Mouse (Mus musculus) urinary bladder, adult 2 months (tissue): Measurements from ENCODE around the gene Phlda3. TPM values are rescaled to one million over a fixed set of nuclear protein-coding genes. Genes with fewer than 3 reads are reported as not detected.

Experiments used
- DNase-seq: peaks from one replicate; pipeline ENCODE4 v3.0.0; 2022; ENCODE audit warnings: low spot score
- polyA plus RNA-seq: library from polyadenylated mRNA; depleted of rRNA; stranded (reverse); fragments of >200 nt; gene quantifications from 2 replicates; pipeline ENCODE4 v1.2.3, GENCODE M21; 2012; rRNA removed

The Phlda3 gene
- 124 and 138 TPM in 2 replicates for polyA plus RNA-seq

DNA sequence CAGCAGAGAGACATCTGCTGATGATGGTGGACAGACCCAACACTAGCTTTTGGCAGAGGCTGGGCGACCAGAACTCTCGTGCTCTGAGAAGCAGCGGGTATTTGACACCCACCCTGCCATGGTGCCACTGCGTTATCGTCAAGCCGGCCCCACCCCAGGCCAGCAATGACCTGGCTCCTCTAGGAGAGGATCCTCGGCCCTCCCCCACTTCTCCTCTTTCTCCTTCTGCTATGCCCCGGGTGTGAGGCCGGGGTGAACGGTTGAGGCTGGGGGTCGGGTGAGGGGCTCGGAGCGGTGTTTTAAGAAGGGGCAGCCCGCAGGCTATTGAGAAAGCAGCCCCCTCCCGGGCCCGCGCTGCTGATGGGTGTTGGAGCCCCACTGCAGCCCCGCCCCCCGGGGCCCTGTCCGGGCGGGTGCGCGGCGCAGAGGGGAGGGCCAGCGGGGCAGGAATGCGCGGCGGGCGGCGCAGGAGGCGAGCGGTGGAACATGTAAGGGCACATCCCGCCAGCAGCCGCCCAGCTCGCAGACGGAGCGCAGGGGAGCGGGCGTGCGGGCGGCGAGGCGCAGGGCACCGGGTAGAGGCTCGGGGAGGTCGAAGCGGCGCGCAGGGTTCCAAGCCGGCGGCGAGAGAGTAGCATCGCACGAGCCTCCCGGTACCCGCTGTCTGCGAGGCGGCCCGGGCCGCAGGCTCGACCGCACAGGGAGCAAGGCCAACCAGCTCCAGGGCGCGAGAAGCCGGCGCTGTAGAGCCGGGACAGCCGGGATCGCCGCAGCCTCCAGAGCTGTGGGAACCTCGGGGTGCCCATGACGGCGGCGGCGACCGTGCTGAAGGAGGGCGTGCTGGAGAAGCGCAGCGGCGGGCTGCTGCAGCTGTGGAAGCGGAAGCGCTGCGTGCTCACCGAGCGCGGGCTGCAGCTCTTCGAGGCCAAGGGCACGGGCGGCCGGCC lies at the start of gene Phlda3:
Gene Phlda3 (plus strand): TSS at position 475 of the 947 bp plus-strand sequence.
- peak; percentile 90 for DNase-seq

DNA sequence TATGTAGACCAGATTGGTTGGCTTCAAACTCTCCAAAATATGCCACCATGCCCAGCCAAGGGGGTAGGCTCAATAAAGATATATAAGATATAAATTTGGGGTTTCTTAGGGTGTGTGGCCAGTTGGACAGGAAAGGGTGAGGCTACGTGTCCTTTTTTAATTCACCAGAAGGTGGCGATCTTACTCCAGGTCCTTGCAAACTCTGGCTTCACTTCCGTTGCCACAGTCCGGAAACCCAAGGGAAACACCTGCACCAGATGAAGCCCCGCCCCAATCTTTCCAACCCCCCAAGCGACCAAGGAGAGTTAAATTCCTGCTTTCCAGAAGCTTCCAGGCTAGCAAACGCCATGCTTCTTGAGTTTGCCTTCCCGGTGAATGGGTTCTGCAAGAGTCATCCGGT lies 46.4 kb upstream of the Phlda3 start:
- DNase-seq = no peak

DNA sequence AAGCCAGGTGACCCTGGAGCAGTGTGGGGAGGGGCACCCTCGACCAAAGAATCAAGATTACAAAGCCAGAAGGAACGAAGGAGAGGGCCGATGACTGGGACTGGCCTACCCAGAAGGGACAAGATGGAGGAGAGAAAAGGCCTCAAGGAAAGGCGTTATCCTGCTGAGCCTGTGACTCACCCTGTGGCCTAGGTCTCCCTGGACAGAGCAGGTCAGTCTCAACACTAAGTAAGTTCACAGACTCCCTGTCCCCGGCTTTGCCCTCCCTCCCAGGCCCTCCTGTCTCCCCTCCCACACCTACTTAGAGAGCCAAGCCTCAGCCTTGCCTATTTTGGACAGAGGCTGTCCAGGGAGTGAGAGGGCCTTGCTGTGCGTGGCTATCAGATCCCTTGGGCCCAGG lies 45.9 kb upstream of the Phlda3 start, which contains the start of gene Csrp1:
Gene Csrp1 (plus strand): TSS at position 79 of the 400 bp plus-strand sequence.
- no peak for DNase-seq

DNA sequence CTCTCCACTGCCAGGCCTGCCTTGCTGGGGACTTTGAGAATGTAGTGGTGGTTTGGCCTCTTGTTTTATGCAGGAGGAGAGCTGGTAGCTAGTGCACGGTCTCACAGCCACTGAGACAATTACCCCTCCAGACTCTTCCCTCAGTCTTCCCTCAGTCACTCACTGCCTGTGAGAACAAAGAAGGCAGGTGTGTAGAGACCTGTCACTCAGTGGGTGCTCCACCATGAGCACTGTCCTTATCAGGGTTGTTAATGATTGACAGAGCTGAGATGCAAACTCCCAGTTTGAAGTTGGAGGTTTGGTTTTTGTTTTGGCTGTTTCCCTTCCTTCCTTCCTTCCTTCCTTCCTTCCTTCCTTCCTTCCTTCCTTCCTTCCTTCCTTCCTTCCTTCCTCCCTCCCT lies 42.9 kb upstream of the Phlda3 start:
- no peak for DNase-seq

DNA sequence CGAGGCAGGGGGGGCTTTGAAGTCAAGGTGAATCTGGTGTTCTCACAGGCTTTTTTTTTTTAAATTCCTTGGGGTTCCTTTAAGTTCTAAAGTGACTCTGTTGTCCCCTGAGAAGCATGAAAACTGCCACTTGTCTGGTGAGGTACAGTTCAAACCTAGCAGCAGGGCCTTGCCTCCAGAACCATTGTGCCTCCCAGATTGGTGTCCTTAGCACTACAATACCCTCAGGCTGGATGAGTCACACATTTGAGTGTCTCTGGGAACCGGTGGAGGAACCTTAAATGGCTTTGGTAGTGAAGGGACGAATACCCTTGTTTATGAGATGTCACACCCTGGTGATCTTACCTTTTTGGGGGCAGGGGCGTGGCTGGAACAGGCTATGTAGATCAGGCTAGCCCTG lies 41.8 kb upstream of the Phlda3 start:
- DNase-seq = no peak

DNA sequence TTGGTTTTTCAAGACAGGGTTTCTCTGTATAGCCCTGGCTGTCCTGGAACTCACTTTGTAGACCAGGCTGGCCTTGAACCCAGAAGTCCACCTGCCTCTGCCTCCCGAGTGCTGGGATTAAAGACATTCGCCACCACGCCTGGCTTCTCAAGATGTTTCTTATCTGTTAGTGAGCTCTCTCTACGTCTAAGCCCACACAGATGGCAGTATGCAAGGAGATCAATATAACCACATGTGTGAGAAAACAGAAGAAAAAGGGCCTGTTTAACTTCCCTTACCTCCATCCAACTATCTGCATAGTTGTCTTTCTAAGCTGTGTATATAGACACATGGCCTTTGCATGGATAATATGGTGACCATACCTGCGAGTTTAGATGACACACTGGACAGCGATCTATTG lies 40.6 kb upstream of the Phlda3 start:
- no peak for DNase-seq

DNA sequence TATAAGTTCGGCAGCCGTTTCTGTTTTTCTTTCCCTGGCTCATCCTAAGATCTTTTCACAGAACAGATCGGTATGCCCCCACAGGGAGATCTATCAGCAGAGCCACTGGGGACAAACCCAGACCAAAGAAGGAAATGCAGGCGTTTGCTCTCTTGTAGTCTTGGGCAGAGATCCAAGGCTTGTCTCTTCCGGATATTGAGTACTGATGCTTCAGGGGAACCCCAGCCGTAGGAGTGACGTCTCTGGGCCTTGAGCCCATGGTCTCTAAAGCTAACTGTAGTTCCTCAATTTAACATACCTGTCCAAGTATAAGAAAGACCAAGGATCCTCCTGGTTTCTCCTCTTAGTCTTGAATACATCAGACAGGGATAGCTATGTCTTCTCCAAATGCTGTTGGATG lies 40.0 kb upstream of the Phlda3 start:
- no peak for DNase-seq

DNA sequence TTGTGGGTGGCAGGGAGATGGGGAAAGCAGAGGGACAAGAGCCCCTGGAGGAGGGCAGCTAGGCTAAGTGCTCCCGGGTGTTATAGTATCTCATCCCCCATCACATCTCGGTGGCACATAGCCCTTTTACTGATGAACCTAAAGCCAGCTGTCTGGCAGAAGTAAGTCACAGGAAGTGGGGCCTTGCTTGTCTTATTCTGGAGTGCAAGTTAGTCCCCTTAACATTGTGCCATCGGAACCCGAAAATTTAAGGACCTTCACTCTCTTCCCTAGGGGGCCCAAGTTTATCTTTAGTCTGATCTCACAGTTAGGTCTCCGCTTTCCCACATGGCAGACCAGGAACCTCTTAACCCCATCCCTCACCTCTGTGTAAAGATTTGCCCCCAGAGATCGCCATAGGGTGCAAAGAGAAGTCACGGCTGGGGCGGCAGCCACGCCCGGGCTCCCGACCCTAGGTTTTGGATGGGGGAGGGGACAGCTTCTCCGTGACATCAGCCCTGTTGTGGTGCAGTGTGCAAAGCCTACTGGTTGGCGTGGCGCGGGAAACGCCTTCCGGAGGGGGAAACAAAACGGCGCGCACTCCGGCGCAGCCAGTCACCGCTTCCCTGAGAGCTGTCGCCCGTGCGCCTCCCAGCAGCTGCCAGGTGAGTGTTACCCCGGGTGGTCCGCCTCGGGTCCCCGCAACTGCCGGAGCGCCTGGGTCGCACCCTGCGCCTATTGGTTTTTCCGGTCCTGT lies 37.1 kb upstream of the Phlda3 start:
- peak; percentile 88 for DNase-seq

DNA sequence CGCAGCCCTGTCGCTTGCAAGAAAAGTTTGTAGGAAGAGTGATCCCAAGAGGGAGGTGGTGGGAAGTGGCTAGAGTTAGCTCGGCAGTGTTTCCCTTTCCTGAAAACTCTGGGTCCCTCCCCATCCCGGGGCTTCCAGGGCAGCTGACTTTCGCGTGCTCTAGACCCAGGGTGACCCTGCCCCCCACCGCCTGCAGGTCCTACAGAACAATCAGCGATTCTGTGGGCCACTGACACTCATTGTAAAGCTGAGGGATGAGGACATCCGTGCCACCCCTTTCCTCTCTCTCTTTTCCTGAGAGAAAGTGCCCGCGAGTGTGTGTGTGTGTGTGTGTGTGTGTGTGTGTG lies 36.6 kb upstream of the Phlda3 start:
- DNase-seq = no peak

DNA sequence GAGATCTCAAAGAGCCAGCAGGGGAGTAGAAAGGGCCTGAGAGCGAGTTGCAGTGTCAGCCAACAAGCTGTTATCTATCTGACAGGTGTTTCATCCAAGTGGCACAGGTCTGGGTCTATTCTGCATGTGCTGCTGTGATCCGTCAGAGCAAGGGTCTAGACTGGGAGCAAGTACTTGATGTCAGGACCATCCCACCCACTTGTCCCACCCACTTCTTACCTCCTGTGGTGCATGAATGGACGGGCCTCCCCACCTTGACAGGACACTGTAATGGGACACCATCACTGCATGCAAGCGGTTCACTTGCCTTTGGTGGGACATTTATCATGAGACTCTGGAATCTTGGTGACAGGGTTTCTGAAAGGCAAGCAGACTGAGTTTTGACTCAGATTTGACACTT lies 36.1 kb upstream of the Phlda3 start:
- no peak for DNase-seq

DNA sequence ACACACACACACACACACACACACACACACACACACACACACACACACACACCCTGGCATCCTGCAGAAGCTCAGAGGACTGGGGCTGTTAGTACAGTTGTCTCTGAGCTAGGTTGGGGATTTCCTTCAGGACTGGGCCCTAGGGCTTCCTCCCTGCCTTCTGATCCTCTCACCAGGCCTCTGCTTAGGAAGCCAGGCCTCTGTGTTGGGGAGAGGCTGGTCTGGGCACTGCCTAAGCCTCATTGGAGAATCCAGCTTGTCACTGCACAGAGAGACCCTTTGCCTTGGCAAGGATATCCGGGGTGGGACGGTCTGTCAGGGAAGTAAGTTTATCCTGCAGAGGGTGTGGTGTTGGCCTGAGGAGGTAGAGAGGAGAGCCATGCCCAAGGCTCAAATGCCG lies 35.6 kb upstream of the Phlda3 start:
- DNase-seq = no peak

DNA sequence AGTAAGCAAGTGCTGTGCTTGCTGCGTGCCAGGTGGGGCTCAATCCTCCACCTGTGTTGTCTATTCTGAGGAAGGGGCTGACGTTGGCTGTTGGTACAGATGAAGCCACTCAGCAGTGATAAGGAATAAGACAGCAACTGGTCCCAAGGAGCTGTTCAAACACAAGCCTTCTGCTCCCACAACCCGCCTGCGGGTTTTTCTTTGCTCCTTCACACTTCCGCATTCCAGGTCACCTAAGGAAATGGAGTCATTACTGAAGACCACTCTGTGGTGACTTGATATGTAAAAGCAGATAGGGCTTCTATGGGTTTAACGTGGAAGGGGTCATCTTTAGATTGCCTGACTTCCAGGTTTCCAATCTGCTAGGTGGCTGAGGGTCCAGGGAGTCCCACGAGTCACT lies 34.5 kb upstream of the Phlda3 start:
- DNase-seq = no peak

DNA sequence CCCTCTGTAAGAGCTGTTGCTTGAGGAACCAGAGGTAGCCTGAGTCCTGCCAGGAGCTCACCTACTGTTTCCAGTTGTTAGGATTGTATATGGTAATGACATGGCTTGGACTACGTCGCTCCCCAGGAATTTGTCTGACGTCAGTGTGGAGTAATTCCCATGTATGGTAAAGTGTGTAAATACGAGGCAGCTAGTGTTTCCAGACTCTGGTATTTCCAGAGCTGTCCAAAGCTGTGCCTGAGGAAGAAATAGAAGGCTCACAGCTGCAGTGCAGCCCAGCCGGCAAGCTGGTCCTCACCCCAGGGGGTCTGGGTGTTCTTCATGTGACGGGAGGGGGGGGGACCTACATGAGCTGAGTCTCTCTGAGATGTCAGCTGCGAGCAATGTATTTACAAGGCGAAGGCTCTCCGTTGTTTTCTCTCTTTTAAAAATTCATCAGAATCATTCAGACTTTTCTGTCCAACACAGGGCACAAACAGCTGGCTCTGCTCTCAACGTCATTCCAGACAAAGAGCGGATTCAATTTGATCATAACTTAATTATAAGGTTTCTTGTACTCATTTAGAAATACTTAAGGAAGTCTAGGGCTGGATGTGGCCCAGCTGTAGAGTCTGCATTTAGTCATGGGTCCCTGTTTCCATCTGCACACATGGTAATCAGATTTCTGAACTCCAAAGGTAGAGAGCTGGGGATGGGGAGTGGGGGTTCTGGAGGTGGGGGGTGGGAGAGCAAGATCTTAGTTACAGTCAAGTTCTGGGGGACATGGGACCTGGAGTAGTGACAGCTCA lies 33.8 kb upstream of the Phlda3 start:
- DNase-seq = no peak

DNA sequence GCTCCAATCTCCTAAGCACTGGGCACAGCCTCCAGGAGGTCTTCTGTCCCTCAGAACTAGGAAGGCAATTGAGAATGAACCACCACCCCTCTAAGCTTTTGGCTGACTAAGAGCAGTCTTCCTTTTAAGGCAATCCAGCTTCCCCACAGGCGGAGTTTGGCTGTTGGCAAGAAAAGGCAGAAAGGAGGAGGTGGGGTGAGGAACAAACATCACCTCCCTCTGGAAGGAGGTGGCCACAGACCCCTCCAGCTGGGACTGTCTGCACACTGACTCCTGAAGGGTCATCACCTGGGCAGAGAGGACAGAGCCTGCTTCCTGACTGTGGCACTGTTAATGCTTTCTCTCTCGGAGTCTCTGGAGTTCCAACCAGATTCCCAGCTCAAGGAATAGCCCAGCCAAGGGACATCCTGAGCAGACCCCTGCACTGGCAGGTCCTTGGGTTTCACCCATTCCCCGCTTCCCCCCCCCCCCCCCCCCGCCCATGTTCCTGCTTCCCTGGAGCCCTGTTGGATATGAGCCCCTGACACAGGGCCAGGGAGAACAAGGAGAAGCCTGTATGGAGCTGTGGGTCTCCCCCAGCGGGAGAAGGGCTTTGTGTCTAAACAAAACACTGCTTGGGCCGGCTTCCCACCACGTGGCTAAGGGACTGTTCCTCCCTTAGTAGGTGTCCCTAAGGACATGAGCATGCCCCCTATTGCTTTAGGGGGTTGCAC lies 31.5 kb upstream of the Phlda3 start:
- no peak for DNase-seq

DNA sequence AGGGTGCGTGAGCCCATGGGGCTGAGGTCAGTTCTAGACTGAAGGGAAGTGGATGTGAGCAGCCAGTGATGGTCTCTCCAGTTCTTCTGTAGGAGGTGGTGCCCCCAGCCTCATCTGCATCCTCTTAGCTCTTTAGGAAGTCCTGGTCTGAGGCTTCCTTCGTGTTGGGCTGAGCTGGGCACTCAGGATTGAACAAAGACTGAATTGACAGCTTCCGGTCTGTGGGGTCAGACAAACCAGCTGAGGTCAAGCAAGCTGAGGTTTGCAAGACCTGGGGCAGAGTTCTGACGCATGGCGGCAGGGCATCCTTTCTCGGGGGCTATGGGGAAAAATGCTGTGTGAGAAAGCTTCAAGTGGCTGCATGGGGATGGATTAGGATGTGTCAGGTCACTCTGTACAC lies 30.5 kb upstream of the Phlda3 start:
- no peak for DNase-seq

DNA sequence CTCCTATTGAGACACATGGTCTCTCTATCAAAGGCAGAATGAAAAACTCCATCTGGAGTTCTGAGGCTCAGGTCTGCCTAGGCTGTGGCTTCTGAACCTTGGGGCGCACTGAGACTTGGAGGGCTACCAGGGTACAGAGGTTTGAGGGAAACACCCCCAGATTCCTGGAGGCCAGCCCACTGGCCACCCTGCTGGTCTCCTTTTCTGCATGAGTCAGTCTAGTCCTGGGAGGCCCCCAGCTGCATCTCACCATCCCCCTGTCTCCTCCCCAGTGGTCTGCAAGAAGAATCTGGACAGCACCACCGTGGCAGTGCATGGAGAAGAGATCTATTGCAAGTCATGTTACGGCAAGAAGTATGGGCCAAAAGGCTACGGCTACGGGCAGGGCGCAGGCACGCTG lies 20.9 kb upstream of the Phlda3 start:
- no peak for DNase-seq

DNA sequence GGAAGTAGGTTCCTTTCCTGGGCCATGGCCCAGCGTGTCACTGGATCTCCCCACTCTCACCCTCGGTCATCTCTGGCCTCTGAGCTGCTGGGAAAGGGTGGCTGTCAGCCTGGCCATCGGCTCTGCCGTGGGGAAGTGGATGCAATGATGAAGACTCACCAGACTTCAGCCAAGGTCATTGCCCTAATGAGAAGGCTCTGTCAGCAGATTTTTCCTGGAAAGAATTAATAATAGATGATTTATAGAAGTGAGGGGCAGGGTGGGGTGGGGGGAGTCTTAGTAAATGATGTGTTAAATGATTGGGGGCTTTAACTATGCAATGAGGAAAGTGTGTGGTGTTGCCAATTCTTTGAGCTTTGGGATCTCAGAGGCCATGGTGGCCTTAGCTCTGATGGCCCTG lies 19.7 kb upstream of the Phlda3 start:
- no peak for DNase-seq

DNA sequence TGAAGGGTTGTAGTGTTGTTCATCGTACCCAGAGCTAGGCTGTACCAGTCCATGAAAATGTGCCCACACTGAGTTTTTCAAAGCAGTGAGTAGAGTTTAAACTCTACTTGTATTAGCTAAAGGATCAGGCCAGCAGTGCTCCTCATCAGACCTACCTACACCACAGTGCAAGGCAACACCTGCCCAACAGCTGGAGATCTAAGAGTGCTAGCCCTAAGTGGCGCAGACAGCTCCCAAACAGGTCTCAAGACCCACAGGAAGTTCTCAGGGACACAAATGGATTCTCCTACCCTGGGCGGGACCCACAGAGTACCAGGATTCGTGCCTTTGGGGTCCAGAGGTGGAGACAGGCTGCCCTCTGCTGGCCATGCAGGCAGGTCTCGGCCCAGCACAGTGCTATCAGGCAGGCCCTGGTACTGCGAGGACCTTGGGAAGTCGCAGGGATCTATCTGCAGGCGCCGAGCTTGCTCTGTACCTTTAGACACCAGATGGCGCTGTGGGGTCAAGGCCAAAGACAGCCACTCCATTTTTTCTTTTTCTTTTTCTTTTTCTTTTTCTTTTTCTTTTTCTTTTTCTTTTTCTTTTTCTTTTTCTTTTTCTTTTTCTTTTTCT lies 13.1 kb upstream of the Phlda3 start:
- peak; percentile 75 for DNase-seq

DNA sequence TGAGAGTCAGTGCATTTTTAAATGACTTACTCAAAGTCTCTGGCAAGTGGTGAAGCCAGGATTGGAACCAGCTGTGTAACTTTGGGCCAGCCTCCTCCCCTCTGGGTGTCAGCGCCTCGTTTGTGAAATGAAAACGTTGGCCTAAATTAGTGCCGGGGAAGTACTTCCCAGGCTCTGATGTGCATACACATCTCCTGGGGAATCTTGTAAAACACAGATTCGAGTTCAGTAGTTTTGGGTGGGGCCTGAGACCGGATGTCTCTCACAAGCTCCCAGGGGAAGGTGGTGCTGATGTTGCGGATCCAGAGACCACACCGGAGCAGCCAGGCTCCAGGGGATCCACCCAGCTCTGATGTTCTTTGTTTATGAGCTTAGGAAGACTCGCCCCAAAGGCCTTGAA lies 10.6 kb upstream of the Phlda3 start:
- no peak for DNase-seq

DNA sequence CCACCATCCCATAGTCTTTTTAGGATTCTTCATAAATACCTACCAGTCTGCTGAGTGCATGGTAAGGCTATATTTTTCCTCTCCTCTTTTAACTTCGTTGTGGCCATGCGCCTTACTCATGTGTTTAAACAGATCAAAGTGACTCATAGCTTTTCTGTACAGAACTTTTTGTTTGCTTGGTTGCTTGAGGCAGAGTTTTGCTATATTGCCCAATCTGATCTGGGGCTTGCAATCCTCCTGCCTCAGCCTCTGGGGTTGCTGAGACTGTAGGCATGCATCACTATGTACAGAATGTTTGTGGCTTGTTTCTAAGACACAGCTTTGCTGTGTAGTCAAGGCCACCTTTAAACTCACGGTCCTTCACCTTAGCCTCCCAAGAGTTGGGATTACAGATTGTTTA lies 10.0 kb upstream of the Phlda3 start:
- DNase-seq = no peak

DNA sequence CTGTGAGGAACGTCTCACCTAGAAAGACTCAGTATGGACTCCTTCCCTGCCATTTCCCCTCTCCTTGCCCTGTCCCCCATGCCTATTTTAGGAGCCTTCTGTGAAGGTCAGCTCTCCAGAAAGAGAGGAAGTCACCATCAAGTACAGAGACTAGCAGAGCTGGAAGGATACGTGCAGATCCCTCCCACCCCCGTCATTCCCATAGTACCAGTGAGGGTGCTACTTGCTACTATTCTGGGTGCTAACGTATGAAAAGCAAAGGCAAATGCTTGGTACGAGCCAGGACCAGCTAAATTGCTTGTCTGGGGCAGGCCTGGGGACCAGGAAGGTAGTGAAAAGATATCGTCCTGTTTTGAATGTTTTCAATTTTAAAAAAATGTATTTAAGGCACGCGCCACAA lies 8.6 kb upstream of the Phlda3 start:
- DNase-seq = no peak
